Mouse (Mus musculus) layer of hippocampus, postnatal 36 days (tissue): ENCODE measurements around the gene Mgrn1. TPM values are rescaled to one million over a fixed set of nuclear protein-coding genes. Genes with fewer than 3 reads are reported as not detected.

Experiments
- DNase-seq, 2 experiments: peaks; one replicate each; pipeline ENCODE4 v3.0.0; 2022
- total RNA-seq, 2 experiments: library from RNA; stranded (reverse); gene quantifications; 2 replicates each; pipeline ENCODE4 v1.2.3; 2021

Mgrn1 gene
- total RNA-seq, 2 experiments from 2014 or later, result 213 TPM

DNA sequence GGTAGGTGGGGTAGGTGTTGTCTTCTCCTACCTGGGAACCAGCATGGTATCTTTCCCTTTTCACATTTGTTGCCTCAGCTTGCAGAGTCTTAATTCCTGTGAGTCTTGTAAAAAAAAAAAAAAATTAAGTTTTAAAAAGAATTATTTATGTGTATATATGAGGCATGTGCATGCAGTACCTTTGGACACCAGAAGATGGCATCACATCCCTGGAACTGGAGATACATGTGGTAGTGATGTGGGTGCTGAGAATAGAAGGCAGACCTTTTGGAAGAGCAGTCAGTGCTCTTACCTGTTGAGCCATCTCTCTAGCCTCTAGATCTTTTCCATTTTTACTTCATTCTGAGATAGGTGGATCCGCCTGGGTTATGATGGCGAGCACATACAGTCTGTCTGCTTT, 23.7 kb downstream of the Mgrn1 start:
- no peak for DNase-seq

DNA sequence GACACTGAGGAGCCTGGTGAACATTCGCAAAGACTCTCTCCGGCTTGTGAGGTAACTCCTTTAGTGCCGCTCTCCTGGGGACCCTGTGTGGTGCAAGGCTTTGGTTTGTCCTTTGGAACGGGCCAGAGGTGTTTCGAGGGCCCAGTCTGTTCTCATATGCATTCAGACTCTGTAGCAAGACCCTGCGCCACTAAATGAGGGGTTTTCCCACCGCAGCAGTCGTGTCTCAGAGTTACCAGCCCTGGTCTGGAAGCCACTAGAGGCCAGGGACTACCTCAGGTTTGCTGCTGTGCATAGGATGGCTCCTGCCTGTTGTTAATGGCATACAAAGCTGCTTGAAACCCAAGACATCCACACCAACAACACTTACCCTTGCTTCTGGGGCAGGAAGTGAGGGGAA, 24.7 kb downstream of the Mgrn1 start:
- no peak for DNase-seq

DNA sequence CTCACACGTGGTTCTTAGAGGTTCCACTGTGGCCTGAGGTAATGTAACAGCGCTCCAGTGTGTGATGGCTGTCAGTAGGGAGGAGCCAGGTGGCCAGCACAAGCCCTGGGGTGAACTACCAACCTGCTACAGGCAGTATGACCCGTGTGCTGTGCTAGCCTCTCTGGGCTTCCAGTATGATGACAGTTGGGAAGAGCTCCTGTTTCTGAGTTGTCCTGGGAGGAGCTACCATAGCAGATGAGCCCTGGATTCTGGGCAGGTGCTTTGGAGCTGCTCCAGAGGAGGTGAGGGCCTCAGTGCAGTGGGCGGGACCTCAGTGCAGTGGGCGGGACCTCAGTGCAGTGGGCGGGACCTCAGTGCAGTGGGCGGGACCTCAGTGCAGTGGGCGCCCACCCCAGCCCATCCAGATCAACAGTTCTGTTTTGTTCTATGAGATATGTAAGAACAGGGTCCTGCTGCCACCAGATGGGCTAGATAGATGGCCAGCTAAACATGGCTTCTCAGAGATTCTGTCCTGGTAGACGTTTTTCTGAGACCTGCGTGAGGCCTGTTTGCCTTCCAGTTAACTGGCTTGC, 26.1 kb downstream of the Mgrn1 start:
- DNase-seq, result no peak

DNA sequence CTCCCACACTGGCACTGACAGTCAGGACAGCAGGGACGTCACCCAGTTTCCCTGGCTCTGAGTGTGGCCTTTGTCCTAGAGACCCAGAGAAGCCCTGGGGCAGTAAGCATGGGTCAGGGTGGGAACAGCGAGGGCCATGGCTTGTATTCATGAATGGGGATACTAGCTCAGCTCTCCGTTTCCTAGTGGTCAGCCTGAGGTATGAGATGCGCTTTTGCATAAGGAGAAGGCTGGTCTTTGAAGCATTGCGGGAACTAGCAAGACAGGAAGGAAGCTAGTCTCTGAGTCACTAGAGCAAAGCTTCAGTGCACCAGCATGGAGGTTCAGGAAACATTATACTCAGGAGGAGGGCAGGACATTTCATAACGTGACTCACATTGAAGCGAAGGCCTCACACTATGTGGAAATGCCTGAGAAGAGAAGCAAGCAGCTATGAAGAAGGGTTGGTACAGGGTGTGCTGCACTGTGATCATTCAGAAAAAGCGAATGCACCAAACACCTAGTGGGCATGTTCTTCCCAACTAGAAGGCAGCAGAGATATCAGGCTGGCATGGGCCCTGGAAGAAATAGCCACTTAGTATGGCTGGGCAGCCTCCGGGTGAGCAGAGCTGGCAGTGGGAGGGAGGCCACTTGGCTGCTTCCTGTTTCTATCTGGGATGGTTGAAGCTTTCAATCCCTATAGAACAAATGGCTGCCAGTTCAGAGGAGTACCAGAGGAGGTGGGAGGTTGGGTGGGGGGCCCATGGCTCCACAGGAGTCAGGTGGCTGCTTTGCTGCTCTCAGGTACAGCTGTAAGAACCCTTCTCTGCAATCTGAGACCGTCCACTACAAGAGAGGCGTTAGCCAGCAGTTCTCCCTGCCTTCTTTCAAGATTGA, 27.1 kb downstream of the Mgrn1 start:
- DNase-seq, result no peak

DNA sequence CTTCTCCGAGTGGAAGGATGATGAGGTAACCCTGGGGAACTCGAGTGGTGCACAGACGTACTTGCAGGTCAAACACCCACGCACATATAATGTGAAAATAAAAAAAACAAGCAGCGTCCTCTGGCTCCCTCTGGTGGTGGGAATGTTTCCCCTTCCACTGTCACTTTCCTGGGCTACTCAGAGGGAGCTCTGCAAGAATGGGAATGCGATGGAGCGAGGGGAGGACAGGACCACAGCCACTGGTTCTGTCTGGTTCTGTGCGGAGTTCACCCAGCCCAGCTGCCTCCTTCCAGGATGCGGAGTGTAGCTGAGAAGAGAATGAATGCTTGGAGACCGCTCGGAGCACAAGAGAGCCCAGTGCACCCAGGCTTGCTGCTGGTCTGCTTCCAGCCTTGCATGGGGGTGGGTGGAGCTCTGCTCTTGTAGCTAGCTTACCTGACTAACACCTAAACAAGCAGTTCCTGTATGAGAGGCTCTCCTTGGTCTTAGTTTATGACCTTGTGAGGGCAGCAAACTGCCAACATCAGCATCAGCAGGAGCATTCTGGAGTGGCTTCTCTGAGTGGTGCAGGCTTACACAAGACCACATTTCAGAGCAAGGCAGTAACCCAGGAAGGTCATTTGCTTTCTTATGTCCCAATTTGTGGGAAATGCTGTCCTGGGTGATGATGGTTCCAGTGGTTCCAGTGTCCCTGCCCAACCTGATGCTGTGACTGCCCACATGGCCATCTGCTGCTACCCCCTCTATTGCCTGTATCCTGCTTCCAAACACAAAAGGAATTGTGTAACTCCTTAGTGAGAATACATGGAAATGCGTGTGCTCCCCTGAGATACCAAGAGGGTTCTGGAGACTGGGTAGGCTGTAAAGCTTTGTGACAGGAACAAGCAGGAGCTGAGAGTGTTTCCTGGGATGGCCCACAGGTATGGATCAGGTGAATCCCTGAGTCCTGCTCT, 28.0 kb downstream of the Mgrn1 start:
- peak; percentile 84 to 86 for DNase-seq

DNA sequence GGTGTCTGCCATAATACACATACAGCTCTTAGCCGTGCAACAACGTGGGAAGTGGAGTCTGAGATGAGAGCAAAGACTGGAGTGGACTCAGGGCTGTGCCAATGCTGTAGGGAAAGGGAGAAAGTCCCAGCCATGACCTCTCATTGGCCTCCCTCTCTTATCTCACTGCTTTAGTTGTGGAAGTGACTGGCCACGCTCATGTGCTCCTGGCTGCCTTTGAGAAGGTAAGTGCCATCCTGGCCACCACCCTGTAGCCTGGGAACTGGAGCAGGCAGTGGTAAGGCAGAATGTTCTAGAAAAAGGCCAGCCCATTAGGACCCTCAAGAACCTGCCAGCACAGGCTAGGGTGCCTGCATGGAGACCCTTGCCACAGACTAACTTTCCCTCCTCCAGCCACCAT, 29.9 kb downstream of the Mgrn1 start:
- no peak for DNase-seq

DNA sequence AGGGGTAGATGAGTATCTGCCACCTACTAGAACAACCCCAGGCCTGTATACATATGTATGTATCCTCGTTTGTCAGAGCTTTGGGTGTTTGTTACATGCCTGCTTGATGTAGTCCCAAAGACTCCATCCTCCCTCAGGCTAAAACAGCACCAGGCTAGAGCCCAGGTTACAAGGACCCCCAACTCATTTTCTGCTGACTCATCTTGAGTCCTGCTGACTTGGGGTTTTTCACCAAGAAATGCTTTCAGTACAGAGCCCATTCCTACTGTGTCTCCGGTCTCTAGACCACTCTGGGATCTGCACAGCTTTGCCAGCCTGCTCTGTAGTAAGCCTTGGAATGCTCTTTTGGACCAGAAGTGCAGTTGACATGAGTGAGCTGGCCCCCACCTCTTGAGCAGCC, 30.6 kb downstream of the Mgrn1 start:
- no peak for DNase-seq

DNA sequence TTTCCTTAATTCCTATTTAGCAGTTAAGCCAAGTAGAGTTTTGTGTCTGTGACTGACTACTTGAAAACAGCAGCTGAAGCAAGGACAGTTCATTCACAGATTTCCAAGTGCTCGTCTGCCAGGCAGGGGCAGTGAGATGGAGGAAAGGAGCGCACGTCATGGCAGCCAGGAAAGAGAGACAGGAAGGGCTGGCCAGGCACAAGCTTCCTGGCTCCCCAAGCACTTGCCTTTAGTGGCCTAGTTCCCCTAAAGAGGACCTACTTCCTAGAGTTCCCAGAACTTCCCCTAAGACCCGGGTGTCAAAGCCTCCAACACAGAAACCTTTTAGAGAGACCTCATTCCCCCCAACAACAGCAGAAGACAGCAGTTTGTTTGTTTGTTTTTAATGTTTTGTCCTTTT, 34.5 kb downstream of the Mgrn1 start:
- no peak for DNase-seq

DNA sequence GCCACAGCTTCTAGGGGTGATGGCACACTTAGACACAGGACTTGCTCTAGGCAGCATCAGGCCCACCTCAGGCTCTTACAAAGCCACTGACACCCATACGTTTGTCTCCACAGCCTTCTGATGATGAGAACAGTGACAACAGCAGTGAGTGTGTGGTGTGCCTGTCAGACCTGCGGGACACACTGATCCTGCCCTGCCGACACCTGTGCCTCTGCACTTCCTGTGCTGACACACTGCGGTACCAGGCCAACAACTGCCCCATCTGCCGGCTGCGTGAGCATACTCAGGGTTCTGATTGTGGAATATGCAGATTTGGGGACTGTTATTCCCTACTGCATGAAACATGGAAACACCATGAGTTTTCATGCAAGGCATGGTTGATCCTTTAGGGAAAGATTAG, 36.4 kb downstream of the Mgrn1 start:
- DNase-seq, result no peak

DNA sequence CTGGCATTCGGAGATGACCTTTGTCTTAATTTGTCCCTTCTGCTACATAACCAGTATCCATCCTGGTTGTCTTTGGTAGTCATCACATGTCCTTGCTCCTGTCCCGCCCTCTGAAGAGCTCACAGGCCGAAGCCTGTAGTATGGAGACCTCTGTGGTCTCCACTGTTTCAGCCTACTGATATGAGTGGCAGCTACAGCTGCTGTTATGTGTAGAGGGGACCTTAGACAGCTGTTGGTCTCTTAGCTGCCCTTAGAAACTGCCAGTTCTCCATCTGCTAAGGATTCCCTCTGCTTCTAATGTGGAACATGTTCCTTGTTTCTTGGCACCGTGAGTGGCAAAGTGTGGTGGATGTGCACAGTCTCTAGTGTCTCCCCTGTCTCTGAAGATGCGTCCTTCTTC, 37.9 kb downstream of the Mgrn1 start:
- DNase-seq, result no peak

DNA sequence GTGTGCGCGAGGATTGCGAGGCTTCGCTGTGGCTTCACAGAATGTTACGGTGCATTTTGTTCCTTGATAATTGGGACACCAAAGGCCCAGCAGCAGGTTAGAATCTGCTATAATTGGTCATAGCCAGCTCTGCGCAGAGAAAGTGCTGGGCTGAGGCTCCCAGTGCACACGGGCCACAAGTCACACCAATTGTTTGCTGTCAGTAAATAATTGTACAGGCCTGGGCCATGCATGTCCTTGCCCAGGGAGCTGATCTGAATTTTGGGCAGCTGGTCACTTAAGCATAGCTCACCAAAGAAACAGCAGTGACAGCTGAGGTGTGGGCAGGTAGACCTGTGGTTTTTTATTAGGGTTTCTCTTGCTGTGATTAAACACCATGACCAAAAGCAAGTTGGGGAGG, 41.9 kb downstream of the Mgrn1 start:
- DNase-seq, result no peak

DNA sequence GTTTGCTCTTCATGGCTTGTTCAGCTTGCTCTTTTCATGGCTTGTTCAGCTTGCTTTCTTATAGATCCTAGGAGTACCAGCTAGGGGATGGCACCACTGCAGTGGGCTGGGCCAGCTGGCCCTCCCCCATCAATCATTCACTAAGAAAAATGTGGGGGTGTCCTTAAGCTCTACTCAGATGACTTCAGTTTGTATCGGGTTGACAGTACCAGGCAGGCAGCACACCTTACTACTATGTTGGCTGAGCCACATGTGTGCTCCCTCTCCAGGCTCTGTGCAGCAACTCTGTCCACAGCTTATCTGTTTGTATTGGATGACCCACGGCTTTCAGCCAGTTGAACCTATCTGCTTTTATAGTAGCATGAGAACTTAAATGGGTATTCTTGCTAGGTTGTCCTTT, 42.4 kb downstream of the Mgrn1 start:
- DNase-seq, result no peak

DNA sequence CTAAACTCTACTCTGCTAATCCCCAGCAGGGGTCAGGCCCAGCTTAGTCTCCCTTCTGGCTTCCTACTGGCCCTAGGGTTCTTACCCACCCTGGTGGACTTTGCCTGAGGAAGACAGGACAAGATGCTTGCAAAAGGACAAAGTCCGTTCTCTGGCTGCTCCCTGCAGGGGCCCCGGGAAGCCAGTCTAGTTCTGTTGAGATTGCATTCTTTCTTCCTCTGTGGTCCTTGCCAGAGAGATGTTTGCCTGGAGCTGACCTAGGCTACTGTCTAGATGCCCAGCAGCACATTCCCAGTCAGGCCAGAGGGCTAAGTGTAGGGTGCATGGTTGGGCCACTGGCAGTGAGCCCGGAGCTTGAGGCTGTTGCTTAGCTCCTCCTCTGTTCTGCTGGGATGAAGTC, 46.4 kb downstream of the Mgrn1 start:
- no peak for DNase-seq

DNA sequence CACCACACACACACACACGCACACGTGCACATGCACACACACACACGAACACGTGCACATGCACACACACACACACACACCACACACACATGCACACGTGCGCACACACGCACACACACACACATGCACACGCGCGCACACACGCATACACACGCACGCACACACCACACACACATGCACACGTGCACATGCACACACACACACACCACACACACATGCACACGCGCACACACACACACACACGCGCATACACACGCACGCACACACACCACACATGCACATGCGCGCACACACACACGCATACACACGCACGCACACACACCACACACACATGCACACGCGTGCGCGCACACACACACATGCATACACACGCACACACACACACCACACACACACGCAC, 49.4 kb downstream of the Mgrn1 start:
- no peak for DNase-seq

DNA sequence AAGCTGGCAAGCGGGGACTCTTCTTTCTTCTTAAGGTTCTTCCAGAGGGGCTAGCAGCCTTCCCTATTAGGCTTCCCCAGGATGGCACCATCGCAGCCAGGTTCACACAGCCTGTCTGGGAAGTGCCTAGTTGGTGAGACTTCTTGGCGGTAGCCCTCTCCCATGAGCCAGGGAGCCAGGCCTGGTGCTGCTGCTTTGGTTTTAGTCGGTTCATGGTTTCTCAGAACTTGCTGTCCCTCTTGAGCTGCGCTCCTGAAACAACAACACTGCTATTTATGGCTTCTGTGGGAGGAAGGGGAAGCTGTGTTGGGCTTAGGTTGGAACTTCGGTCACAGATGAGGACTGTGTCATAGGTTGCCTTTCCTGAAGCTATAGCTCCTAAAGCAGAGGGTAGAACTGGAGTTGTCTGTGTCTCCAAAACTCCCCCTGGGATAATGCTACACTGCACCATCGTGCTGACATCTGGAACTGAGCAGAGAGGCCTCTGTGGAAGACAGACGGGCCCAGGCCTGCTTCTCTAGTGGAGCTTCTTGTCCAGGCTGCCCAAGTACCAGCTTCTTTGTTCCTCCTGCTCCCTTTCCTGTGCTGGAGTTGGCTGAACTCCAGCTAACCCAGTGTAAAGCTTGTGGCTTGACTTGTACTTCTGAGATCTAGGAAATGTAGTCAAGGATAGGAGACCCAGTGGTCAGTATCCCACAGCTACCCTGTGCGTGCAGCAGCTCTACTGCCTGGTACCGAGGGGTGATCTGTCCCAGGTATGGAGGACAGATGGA, 50.1 kb downstream of the Mgrn1 start:
- no peak for DNase-seq

DNA sequence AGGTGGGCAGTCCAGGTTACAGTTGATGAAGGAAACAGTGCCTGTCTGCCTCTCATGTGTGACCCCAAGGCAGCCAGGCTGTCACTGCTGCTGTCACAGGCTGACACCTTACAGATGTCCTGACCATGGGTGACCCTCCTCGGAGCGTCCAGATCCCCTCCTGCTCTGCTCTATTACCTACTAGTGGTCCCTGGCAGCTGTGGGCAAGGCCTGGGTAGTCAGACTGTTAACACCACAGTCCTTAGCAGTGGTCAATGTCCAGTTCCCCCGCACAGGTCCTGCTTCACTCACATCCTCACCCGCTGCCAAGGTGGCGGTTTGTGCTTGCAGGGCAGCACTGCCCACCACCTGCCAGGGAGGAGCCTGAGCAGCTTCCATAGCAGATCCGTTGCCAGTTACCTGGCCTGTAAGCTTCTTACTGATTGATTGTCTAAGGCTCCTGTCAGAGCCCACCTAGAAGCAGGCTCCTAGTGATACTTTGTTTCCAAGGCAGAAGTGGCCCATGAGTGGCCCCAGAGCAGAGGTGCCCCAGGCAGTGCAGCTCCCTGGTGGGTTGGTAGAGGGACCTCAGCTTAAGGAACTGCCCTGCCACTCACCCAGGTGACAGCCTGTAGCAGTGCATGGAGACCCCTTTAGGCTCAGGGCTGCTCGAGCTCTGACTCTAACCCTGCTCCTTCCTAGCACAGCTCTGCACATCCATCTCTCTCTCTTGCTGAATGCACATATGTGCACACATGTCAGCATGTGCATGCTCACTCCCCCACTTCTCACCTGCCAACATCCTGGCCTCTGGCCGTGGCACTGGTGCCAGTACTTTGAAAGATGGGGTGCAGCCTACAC, 51.5 kb downstream of the Mgrn1 start:
- no peak for DNase-seq

DNA sequence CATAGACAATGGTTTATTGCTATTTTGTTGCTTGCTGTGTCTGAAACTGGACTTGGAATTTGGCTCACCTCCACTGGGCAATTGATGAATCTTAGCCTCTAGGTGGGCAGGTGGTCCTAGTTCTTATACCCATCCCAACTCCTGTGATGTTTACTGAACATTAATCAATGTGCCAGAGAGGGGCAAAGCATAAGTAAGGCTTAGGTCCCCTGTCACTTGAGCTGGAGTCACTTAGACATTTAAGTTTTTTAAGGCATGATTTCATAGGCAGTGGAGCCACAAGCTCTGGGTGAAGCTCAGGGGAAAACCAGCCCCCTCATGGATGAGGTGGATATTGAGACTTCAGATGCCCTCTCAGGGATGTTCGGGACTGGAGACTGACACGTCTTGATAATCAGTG, 52.4 kb downstream of the Mgrn1 start, which contains the start of gene Nudt16l1:
Gene Nudt16l1 (plus strand): TSS at position 301 of the 400 bp plus-strand sequence.
- DNase-seq, result no peak

DNA sequence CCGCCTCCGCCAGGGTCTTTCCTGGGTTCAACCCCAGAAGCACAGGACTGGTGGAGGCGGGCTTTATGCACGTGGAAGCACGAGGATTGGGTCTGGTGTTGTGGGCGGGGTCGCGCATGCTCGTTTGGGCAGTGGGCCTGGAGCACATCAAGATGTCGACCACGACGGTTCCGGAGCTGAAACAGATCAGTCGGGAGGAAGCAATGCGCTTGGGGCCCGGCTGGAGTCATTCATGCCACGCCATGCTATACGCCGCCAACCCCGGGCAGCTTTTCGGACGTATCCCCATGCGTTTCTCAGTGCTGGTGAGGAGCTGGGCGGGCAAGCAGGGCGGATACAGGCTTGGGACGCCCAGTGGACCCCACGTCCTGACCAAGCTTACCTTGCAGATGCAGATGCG, 52.9 kb downstream of the Mgrn1 start:
- DNase-seq, result peak; percentile 94 to 95

DNA sequence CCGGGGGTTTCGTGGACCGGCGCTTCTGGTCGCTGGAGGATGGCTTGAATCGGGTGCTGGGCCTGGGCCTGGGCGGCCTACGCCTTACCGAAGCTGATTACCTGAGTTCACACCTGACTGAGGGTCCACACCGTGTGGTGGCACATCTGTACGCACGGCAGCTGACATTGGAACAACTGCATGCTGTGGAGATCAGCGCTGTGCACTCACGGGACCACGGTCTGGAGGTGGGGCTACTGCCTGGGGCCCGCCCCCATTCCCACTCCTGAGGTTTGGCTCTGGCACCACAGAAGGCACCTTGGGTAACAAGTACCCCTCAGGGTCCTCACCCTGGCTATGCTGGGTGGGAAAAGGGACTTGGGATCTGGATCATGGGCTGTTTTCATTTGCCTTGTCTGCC, 53.4 kb downstream of the Mgrn1 start:
- DNase-seq, result peak in 1 of 2 experiments; percentile 46

DNA sequence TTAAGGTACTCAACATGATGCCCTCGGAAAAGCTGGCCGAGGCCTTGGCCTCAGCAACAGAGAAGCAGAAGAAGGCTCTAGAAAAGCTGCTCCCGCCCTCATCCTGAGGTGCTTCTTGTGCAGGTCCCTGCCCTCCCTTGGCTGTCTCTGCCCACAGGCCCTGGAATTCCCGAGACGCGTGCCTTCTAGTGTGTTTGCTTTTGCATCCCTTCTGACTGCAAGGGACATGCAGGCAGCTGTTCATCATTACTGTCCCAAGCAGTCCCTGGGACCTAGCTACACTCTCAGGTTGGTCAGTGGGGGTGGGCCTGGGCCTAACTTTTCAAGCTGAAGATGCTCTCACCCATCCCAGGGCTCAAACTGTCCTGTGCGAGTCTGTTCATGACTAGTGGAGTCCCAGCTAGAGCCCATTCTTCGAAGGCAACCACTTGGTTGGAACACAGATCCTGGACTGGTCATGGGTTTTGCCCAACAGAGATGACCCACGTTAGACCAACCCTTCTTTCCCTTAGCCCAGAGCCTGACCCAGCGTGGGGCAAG, 54.3 kb downstream of the Mgrn1 start:
- DNase-seq, result no peak

DNA sequence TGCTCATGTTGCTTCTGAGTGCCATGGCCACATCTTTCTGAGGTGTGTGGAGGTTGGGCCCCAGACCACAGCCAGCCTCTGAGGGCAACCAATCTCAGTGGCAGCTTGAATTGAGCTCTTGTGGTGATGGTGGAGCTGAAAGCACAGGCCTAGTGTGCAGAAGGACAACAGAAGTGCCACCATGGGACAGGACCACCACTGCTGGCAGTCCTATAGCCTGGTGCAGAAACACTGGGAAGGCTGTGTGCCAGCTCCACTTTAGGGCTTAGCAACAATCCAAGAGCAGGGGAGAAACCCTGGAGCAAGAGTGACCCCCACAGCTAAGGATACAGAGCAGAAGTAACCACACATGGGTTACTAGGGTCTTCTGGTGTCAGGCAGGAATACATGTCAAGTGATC, 55.0 kb downstream of the Mgrn1 start:
- DNase-seq, result no peak
